Mouse (Mus musculus) stomach, postnatal 0 days (tissue): ENCODE measurements around the gene Chp1. TPM values are rescaled to one million over a fixed set of nuclear protein-coding genes. Genes with fewer than 3 reads are reported as not detected.

ENCODE experiments used
- ATAC-seq: fragments of 200-750 bp; cut with Nextera tagmentation; 2 replicates; pipeline ENCODE4 v1.8.0; 2017; ENCODE audit not compliant: low FRiP score, low TSS enrichment
- DNase-seq: peaks from one replicate; pipeline ENCODE4 v3.0.0-alpha.2; 2016; ENCODE audit warnings: low spot score
- H3K27ac ChIP-seq: fragments of 300-500 bp; sonication (generic); replicated peaks from 2 replicates; pipeline ENCODE4 v1.5.1; 2014; ENCODE audit warnings: mild to moderate bottlenecking, control low read depth
- H3K27me3 ChIP-seq: fragments of 300-500 bp; sonication (generic); 2 replicates; pipeline ENCODE4 v1.6.1; 2014; ENCODE audit warnings: low read length; ENCODE audit not compliant: control insufficient read depth, insufficient read depth
- H3K36me3 ChIP-seq: fragments of 300-500 bp; sonication (generic); 2 replicates; pipeline ENCODE4 v1.6.1; 2014; ENCODE audit warnings: low read length, mixed read lengths; ENCODE audit not compliant: control insufficient read depth, insufficient read depth
- H3K4me1 ChIP-seq: fragments of 300-500 bp; sonication (generic); replicated peaks from 2 replicates; pipeline ENCODE4 v1.6.1; 2014; ENCODE audit warnings: antibody characterized with exemption; ENCODE audit not compliant: control insufficient read depth, insufficient read depth
- H3K4me2 ChIP-seq: fragments of 300-500 bp; sonication (generic); replicated peaks from 2 replicates; pipeline ENCODE4 v1.6.1; 2014; ENCODE audit warnings: low read depth, mild to moderate bottlenecking, control low read depth, moderate library complexity
- H3K4me3 ChIP-seq: fragments of 300-500 bp; sonication (generic); 2 replicates; pipeline ENCODE4 v1.5.1; 2014; ENCODE audit warnings: low read depth, low read length, control low read depth
- H3K9ac ChIP-seq: fragments of 300-500 bp; sonication (generic); 2 replicates; pipeline ENCODE4 v1.6.1; 2014; ENCODE audit warnings: mild to moderate bottlenecking, low read length, control low read depth, mixed read lengths
- H3K9me3 ChIP-seq: fragments of 300-500 bp; sonication (generic); 2 replicates; pipeline ENCODE4 v1.6.1; 2016; ENCODE audit warnings: low read length; ENCODE audit not compliant: control insufficient read depth
- CTCF ChIP-seq: IDR thresholded peaks from 2 replicates; pipeline ENCODE4 v1.5.1; 2016; ENCODE audit warnings: antibody characterized with exemption, low read depth, mild to moderate bottlenecking, moderate library complexity
- EP300 ChIP-seq: optimal IDR thresholded peaks from 2 replicates; pipeline ENCODE3; 2016; ENCODE audit warnings: antibody characterized with exemption
- WGBS: fragments of 180-500 bp; shearing (Covaris S2); extraction: QIAGEN DNeasy Blood & Tissue Kit; methylation state at CpG from one replicate; pipeline ENCODE4 v1.1.7; 2014; 5-methylcytosine and 5-hydroxymethylcytosine counted together
- polyA plus RNA-seq: library from polyadenylated mRNA; unstranded; fragments of >200 nt; fragmentation: Nextera tagmentation; extraction: Ambion mirVana; gene quantifications from 2 replicates; pipeline ENCODE4 v1.2.1, GENCODE M21; 2015

Chp1 gene
- polyA plus RNA-seq, 1 experiment from 2014 or later = 127 TPM

DNA sequence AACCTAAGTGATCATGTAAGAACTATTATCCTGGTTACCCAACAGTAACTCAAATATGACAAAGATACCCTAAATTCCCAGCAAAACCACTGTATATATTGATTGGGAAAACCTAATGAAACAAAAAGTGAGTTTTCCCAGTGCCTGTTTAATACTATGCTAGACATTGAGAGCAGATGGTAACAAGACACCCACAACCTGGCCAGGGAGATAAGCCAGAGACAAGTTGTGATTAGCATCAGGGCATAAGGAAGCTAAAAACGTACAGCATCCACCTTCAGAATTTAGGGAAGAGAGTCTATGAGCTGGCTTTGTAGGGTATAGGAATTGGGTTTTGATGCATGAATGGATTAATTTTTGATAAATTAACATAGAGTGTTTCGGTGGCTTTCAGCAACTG lies 2.2 kb downstream of the Chp1 start:
- Histone ChIP-seq H3K4me2 (no peak overlapping the region; the same call in 1 of the 2 replicates), H3K27me3 (no peaks in the 10 kb centered on the region), H3K36me3 (no peaks in the 10 kb centered on the region), H3K4me1 (no peaks in the 10 kb centered on the region), H3K4me3 (no peak overlapping the region), H3K9ac (no peak overlapping the region), H3K27ac (peak overlapping the region; percentile 8; the same call in 1 of the 2 replicates), H3K9me3 (no peaks in the 10 kb centered on the region)
- WGBS = 68% methylated on average over 2 of the region's 2 CpGs
- no peak for TF ChIP-seq CTCF
- TF ChIP-seq EP300 = no peak
- no peak for ATAC-seq
- no peak for DNase-seq

DNA sequence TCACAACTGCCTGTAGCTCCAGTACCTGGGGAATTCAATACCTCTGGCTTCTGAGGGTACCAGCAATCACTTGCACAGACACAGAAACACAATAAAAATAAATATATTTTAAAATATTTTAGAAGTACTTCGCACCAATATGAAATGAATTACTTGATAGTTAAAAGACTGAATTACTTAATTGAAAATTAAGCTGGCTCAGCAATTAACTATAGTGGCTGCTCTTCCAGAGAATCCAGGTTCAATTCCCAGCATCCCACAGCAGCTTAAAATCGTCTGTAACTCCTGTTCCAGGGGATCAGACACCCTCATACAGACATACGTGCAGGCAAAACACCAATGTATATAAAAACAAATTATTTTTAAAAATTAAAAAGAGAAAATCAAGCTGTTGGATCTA lies 10.5 kb downstream of the Chp1 start:
- 87% methylated on average over 3 of the region's 3 CpGs for WGBS
- no peak overlapping the region for H3K4me3 ChIP-seq
- ATAC-seq (no peak), DNase-seq (no peak)
- H3K36me3 ChIP-seq = no peaks in the 10 kb centered on the region
- no peaks in the 10 kb centered on the region for H3K9me3 ChIP-seq
- no peak overlapping the region for H3K4me2 ChIP-seq
- TF ChIP-seq EP300 = no peak
- no peak for TF ChIP-seq CTCF
- H3K27ac ChIP-seq = no peak overlapping the region
- H3K27me3 ChIP-seq = no peaks in the 10 kb centered on the region
- no peaks in the 10 kb centered on the region for H3K4me1 ChIP-seq
- no peak overlapping the region for H3K9ac ChIP-seq

DNA sequence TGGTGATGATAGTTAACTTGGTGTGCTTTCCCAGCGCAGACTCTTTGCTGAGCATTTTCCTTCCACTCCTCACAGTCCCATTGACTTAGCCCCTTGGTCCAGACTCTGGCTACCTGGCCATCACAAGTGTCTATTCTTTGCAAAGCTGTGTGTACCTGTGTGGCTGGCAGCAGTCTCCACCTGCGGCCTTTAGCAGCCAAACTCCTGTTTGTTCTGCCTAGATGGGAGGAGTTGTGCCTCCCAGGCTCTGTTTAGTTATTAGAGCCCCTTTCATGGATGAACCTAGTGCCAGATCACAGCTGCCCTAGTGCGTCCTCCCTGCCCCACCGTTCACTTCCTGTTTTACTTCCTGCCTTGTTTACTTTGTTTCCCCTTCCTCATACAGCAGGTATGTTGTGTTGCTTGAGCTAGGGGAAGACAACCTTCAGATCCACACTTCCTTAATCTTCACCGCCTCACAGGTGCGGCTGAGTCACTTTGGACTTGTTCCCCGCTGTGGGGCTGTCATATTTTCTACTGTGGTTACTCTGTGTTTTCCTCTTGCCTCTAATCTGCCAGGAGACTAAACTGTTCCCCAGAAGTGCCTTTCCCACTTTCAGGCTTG lies 11.3 kb downstream of the Chp1 start:
- Histone ChIP-seq H3K36me3 (no peaks in the 10 kb centered on the region), H3K27ac (peak overlapping the region; percentile 71), H3K4me3 (no peak overlapping the region), H3K9ac (no peak overlapping the region), H3K27me3 (no peaks in the 10 kb centered on the region), H3K4me2 (no peak overlapping the region), H3K4me1 (no peaks in the 10 kb centered on the region), H3K9me3 (no peaks in the 10 kb centered on the region)
- ATAC-seq (peak; percentile 73), DNase-seq (peak; percentile 52)
- WGBS = 44% methylated on average over 7 of the region's 7 CpGs
- TF ChIP-seq EP300 (no peak), CTCF (no peak)

- H3K27me3 ChIP-seq = no peaks in the 10 kb centered on the region
- TF ChIP-seq CTCF = no peak
- no peak for TF ChIP-seq EP300
- H3K27ac ChIP-seq = no peak overlapping the region
- WGBS = 78% methylated on average over 3 of the region's 3 CpGs
- DNase-seq = no peak
- no peaks in the 10 kb centered on the region for H3K36me3 ChIP-seq
- no peak overlapping the region for H3K4me3 ChIP-seq
- ATAC-seq = no peak
- no peaks in the 10 kb centered on the region for H3K9me3 ChIP-seq
- no peaks in the 10 kb centered on the region for H3K4me1 ChIP-seq
- no peak overlapping the region for H3K9ac ChIP-seq
- H3K4me2 ChIP-seq = no peak overlapping the region
Observed at GRCm38 (mm10) chr2:119561794-119562193, 14.3 kb downstream of the Chp1 start.

GRCm38 (mm10) chr2:119565284-119565683 lies 17.8 kb downstream of the Chp1 start:
- Histone ChIP-seq H3K36me3 (no peaks in the 10 kb centered on the region), H3K4me3 (no peak overlapping the region), H3K27ac (no peak overlapping the region), H3K9me3 (no peaks in the 10 kb centered on the region), H3K4me2 (no peak overlapping the region), H3K9ac (no peak overlapping the region), H3K27me3 (no peaks in the 10 kb centered on the region), H3K4me1 (no peaks in the 10 kb centered on the region)
- 91% methylated on average over 4 of the region's 4 CpGs for WGBS
- ATAC-seq (no peak), DNase-seq (no peak)
- TF ChIP-seq CTCF = no peak
- no peak for TF ChIP-seq EP300

DNA sequence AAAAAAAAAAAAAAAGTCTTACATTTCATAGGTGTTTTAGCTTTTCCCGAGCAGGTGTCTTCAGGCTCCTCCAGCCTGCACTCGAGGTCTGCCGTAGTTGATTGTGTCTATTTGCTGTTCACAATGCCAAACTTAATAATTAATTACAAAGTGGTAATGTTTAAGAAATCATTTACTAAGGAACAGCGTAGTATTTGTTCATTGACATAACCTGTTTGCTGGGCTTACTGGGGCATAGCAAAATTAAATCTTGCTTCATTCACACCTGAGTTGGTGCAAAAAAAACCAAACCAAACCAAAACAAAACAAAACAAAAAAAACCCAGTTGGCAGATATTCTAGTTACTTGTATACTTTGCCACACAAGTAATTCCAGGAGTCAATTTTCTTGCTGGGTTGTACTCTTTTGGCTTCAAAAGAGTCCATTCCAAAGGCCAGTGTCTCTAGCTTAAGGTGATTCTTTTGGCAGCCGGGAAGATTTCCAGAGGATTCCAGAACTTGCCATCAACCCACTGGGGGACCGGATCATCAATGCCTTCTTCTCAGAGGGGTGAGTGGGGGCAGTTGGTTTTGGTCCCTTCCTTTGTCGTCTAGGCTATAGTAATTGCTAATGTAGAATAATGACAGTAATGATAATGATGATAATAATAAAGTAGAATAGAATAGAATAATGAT lies 18.8 kb downstream of the Chp1 start:
- no peaks in the 10 kb centered on the region for H3K36me3 ChIP-seq
- H3K27me3 ChIP-seq = no peaks in the 10 kb centered on the region
- no peaks in the 10 kb centered on the region for H3K4me1 ChIP-seq
- TF ChIP-seq EP300 (no peak), CTCF (no peak)
- ATAC-seq (peak; percentile 60; the same call in 1 of the 2 replicates), DNase-seq (peak; percentile 25)
- 72% methylated on average over 7 of the region's 7 CpGs for WGBS
- no peaks in the 10 kb centered on the region for H3K9me3 ChIP-seq
- H3K4me2 ChIP-seq = no peak overlapping the region
- no peak overlapping the region for H3K4me3 ChIP-seq
- no peak overlapping the region for H3K9ac ChIP-seq
- H3K27ac ChIP-seq = no peak overlapping the region
